Mouse (Mus musculus) embryonic stem cell, embryonic (primary cell): ENCODE results near the gene Nck2.

Source experiments
- CTCF ChIA-PET, 4 experiments: fragments of 300-600 bp in 2 of 4; fragments of 350-600 bp in 2 of 4; sonication (Branson Sonifier 250); formaldehyde crosslinking; loops; one replicate each; lab custom pipeline; 2022; ENCODE audit warnings: inconsistent platforms in 2 of 4; lab: Charles Lee
- POLR2A ChIA-PET, 4 experiments: fragments of 300-600 bp in 2 of 4; fragments of 350-600 bp in 2 of 4; sonication (Branson Sonifier 250); formaldehyde crosslinking; loops; one replicate each; lab custom pipeline; 2022; ENCODE audit warnings: antibody characterized with exemption in 4 of 4, inconsistent platforms in 1 of 4; lab: Charles Lee

Nck2 gene

DNA sequence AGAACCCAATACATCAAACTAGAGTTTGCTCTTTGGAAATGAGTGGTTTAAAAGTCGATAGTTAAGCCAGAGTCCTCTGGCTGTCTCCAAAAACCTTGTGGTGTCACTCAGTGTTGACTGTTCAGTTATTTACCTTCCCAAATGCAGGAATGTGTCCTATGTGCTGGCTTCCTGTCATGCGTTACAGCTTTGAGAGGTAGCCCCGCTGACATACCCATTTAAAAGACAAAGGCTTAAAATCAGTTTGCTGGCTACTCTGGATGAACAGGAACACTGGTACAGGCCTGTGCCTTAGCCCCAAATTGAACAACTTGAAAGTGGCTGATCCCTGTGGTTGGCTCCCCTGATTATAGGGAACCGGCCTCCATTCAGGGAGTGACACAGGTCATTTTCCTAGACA, 126.7 kb downstream of the Nck2 start:
- POLR2A ChIA-PET: interaction anchor here in 1 of 4 experiments (1.0 kb wide), 1 partner anchor 116 kb away, joined by 3 read pairs; no protein-coding TSS in a partner anchor

DNA sequence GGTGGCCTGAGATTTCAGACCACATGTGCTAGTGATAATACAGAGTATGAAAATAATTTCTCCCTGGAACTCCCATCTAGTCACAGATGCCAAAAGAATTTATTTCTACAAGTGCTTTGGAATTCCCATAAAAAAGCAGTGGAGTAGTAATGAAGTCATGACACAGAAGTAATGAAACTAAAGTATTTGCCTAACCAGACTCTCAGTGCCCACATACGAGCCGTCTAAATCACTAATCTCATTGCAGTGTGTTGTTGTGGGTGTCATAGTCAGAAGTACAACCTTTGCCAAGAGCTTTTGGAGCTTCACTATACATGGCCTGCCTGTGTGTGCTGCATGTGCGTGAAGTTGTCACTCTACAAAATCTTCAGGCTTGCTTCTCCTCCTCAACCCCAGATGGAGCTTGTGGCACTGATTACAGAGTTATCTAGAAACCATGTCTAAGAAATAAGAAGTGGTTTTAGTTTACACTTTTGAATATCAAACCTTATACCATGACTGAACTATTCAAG, 130.5 kb downstream of the Nck2 start:
- POLR2A ChIA-PET: no interaction called here
- CTCF ChIA-PET: no interaction called here

More for the DNA sequence above, 126.7 kb downstream of the Nck2 start:
- CTCF ChIA-PET: no interaction called here

DNA sequence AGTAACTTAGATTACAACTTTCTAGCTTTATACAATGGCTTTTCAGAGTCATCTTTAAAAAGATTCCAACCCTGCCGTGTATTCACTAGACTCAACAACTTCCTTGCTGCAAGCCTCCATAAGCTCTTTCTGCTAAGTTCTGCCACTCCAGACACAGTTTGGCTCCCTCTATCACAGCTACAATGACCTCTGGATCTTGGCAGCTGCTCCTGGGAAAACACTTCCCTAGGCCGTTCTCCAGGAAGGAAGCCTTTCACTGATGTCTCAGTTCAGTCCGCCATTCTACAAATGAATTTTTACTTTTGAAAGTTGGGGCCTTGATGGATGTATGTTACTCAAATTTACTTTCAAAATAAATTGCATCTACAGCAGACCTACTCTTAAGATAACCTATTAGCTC, 133.0 kb downstream of the Nck2 start:
- ChIA-PET CTCF (no interaction called here), POLR2A (interaction anchor here in 1 of 4 experiments (1.2 kb wide), 1 partner anchor 12 kb away, joined by 3 read pairs; no protein-coding TSS in a partner anchor)

DNA sequence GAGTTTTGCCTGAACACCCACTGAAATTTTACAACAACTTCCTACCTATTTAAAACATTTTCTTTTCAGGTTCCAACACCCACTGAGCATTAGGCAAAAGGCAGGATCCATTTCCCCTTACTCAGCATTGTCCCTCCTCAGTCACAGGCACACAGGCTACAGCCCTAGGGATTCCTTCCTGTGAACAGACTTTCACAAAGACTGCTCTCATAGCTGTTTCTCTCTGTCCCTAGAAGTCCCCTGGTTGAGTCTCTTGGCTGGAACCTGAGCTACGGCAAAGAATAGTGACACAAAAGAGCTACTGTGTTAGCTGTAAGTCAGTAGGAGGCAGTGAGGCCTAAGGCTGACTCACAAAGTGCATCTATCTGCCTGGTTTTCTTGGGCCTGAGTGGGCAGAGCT, 139.2 kb downstream of the Nck2 start:
- ChIA-PET CTCF (interaction anchor here in 1 of 4 experiments (0.6 kb wide), 1 partner anchor 83 kb away, joined by 3 read pairs; no protein-coding TSS in a partner anchor), POLR2A (interaction anchor here in 1 of 4 experiments (1.2 kb wide), 1 partner anchor 11 kb away, joined by 3 read pairs; no protein-coding TSS in a partner anchor)

DNA sequence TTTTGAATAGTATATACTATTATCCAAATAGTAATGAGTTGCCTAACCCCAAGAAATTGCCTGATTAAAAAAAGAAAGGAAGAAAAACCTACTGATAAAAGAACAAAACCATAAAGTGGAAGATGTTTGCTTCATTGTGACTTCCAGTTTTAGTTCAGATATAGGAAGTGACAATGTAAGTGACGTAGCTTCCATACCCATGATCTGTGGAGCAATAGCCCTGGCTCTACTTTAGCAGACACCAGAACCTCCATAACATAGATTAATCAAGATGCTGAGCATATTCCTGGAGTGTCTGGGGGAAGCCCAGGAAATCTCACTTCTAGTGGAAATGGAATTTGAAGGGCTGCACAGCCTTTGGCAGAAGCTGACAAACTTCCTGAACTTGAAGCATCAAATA, 144.6 kb downstream of the Nck2 start:
- POLR2A ChIA-PET: interaction anchor here in 1 of 4 experiments (1.5 kb wide), 1 partner anchor 11 kb away, joined by 3 read pairs; no protein-coding TSS in a partner anchor
- CTCF ChIA-PET: interaction anchor here in 1 of 4 experiments (1.2 kb wide), 1 partner anchor 8 kb away, joined by 3 read pairs; no protein-coding TSS in a partner anchor

DNA sequence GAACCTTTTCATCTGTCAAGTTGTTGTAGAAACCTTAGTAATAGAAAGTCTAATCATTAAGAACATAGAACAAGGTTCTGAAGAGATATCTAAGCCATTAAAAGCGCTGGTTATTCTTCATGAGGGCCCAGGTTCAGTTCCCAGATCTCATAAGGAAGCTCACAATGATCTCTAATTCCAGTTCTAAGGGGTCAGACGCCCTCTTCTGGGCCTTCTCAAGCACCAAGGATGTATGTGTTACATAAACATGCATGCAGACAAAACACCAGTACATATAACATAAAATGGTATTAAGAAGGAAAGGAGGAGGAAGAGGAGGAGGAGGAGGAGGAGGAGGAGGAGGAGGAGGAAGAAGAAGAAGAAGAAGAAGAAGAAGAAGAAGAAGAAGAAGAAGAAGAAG, 145.5 kb downstream of the Nck2 start:
- ChIA-PET CTCF (interaction anchor here in 2 of 4 experiments (0.8 to 1.2 kb wide), 3 partner anchors 9 to 226 kb away, joined by 3 to 4 read pairs (median 3); no protein-coding TSS in a partner anchor), POLR2A (interaction anchor here in 1 of 4 experiments (1.5 kb wide), 1 partner anchor 12 kb away, joined by 3 read pairs; no protein-coding TSS in a partner anchor)

DNA sequence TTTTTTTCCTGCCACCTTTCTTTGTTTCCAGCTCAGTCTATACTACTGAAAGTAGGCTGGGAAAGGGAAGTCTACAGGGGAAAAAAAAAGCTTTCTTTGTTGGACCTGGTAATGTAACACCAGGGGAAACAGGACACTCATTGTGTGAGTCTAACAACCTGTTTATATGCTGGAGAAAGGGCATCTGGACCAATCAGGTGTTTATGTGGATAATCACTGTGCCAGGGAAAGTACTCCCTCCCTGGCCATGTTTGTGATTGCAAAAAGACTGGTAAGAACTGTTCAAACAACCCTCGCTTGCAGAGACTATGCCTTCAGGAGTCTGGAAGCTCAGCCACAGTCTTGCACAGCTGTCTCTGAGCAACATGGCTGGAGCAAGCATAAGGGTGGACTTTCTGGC, 146.3 kb downstream of the Nck2 start:
- ChIA-PET CTCF (interaction anchor here (0.6 to 0.8 kb wide), 5 partner anchors 10 to 1811 kb away, joined by 3 read pairs; no protein-coding TSS in a partner anchor), POLR2A (interaction anchor here in 1 of 4 experiments (0.6 kb wide), 1 partner anchor 146 kb away, joined by 5 read pairs; the partner anchor contains the start of gene Nck2)

DNA sequence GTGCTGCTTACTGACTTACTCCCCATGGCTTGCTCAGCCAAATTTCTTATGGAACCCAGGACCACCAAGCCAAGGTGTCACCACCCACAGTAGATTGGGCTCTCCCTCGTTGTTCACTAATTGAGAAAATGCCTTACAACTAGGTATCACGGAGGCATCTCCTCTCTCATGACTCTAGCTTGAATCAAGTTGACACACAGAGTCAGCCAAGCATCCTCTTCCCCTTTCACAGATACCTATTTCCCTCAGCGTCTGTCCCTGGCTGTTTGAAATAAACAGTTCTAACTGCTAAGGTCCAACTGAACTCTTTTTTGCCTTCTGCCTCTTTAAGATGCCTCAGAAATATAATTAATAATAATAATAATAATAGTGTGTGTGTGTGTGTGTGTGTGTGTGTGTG, 148.7 kb downstream of the Nck2 start:
- ChIA-PET CTCF (interaction anchor here in 3 of 4 experiments (0.5 to 0.6 kb wide), 3 partner anchors 32 to 880 kb away, joined by 3 to 5 read pairs (median 3); no protein-coding TSS in a partner anchor), POLR2A (no interaction called here)

DNA sequence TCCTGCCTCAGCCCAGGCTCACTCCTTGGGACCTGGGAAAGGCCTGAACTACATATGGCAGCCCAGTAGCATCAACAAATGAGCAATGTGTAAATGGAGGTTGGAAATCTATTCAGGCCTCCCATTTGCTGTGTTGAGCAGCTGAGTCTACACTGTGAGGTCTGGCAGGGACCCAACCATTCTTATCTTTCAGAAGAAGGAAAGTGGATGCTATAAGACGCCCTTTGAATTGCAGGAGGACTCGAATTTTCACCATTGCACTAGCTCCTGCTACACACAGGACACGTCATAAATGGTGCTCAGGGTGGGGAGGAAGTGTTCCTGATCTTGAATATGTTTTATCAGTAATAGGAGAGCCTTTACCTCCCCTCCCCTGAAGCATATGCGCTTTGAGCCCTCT, 150.4 kb downstream of the Nck2 start:
- ChIA-PET CTCF (no interaction called here), POLR2A (no interaction called here)

DNA sequence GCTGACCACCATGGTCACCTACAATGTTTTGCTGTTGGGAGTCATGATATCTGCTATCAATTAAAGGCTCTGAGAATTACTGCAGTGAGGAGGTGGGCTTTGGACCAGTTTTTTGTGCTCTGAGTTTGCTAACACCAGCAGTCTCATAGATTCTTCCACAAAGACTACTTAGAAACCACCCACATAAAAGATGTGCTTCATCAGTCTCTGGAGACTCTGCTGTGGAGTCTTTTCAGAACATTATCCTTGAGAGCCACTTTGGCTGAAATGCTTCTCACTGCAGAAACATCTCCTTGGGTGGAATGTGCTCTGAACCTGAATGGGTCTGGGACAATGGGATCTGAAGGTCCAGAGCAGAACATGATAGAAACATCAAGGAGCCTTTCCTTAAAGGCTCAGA, 153.4 kb downstream of the Nck2 start:
- ChIA-PET CTCF (no interaction called here), POLR2A (interaction anchor here in 1 of 4 experiments (0.8 kb wide), 1 partner anchor 153 kb away, joined by 4 read pairs; no protein-coding TSS in a partner anchor)

DNA sequence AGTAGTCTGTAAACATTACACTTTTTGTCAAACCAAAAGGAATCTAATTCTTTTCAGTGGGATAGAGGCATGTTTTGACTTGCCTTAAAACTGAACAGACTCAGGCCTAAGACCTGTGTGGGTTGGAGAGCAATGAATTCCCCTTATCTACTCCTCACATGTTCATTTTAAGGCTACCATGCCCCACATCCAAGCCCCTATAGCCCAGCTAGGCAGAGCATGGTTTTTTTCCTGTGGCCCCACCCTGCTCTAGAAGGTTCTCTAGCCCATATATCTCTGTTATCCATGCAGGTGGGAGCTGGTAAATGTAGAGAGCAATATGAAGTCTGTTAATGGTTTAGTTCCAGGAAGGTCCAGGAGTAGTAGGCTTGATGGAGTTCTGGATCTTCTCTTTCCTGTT, 155.1 kb downstream of the Nck2 start:
- POLR2A ChIA-PET: no interaction called here
- CTCF ChIA-PET: no interaction called here

DNA sequence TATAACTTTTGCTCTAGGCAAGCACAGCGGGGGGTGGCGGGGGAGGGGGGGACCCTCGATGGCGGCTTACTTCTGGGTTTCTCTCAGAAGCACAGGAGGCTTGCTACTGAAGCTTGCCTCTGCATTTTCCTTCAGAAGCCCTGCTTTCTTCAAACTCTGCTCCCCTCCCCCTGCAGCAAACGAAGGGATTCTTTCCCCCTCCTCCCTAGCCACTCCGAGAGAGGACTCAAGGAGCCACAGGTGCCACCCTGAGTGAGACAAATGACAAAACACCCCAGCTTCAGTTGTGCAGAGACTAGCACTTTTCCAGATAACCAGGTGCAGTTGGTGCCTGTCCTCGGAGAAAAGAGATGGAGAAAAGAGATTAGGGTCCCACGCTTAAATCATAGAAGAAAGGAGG, 156.7 kb downstream of the Nck2 start:
- POLR2A ChIA-PET: no interaction called here
- CTCF ChIA-PET: interaction anchor here in 1 of 4 experiments (0.6 kb wide), 1 partner anchor 10 kb away, joined by 3 read pairs; no protein-coding TSS in a partner anchor

DNA sequence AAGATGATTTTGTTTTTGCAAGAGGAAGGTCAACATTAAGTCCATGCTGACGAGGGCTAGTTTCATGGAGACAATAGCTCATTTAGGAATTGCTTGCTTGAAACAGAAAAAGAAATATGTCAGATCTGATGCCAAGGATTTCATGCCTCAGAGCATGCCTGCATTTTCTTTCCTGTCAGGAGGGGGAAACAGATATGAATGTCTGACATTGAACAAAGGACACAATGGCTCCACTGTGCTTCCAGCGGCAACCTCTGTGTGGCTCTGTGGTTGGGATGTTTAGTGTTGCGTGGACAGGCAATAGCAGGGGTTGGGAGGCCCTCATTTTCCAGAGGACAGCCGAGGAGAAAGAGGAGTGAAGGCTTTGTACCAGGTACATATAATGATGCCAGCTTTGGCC, 171.6 kb downstream of the Nck2 start:
- CTCF ChIA-PET: no interaction called here
- POLR2A ChIA-PET: interaction anchor here in 1 of 4 experiments (0.7 to 1.2 kb wide), 2 partner anchors 121 to 463 kb away, joined by 3 read pairs; no protein-coding TSS in a partner anchor
